Mouse (Mus musculus) cerebellum, postnatal 36 days (tissue): Measurements from ENCODE around the gene Sox10.

Source experiments
- DNase-seq, 2 experiments: peaks; one replicate each; pipeline ENCODE4 v3.0.0; 2021 to 2022; ENCODE audit warnings: mixed read lengths in 2 of 2

The Sox10 gene

GRCm38 (mm10) chr15:79165140-79165539, at the start of gene Sox10:
Sox10 (minus strand) TSS chr15:79165240.
- no peak for DNase-seq

- no peak for DNase-seq
Measured at GRCm38 (mm10) chr15:79213591-79213990, 48.6 kb upstream of the Sox10 start.

DNA sequence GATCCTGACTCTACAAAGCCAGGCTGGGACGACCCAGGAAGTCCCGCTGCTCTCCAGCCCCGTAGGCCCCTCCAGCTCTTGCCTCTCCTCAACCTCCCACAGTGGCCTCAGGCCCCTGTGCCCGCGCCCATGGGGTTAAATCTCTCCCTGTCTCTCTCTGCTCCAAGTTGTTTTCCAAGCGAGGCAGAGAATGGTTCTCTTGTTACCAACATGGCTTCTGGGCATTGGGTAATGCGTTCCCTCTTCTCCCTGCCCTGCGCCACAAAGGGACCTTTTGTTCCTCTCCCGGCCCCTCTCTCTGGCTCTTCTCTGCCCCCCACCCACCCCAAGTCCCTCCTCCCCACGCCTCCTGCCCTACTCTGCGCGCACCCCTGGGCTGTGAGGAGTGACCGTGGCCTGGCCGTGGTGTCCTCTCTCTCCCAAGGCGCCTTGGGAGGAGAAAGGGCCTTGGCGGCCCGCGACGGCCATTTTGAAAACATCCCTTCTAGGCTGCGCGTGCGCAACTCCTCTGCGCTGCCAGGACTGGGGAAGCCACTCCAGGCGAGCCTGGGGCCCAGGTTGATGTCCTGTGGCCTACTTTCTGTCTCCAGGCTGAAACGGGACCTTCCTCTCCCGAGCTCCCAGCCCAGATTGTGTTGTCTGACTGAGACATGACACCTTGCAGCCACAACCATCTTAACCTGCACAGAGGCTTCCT, 47.9 kb upstream of the Sox10 start:
- DNase-seq, result no peak

- DNase-seq, result no peak
Measured at GRCm38 (mm10) chr15:79210357-79210756, 45.3 kb upstream of the Sox10 start.

DNA sequence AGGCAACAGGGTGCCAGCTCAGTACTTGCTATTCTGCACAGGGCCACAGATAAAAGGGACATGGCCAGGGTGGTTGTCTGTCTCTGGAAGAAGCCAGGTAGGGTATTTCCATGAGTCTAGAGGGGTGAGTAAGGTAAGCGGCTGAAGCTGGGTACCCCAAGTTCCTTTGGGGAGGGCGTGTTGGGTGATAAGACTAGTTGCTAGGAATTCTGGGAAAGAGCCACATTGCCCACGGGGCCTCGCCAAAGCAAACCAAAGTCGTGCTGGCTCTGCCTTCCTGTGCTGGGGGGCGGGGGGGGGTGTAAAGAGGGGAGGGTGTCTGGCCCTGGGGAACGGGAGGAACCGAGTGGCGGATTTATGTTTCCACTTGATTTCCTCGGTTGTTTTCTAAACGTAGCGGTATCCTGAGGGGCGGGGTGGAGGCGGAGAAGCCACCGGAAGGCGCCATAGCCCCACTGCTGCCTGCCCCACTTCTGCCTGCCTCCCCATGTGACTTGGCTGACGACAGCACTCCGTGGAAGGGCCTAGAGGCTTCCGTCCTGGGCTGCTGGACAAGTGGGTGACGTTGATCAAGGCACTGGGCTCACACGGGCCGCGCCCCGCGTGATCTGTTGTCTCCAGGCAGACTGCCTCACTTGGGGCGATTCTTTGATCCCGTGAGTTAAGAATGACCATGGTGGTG, 43.9 kb upstream of the Sox10 start:
- no peak for DNase-seq

- no peak for DNase-seq
Measured at GRCm38 (mm10) chr15:79208211-79208610, 43.2 kb upstream of the Sox10 start.

DNA sequence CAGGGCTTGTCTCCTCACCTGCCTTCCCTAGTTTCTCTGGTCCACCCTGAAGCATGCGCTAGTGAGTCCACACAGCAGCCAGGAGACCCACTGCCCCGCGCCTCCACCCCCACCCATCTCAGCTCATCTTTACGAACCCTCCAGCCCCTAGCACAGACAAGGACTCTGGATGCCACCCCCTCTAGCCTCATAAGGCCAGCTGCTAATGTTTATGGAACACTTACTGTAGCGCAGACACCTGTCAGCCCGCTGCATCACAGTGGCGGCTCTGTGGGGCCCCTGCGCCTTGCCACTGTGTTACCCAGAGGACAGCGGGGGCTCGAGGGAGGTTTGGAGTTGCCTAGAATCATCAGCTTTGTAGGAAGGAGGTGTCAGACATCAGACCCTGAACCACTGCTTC, 37.5 kb upstream of the Sox10 start:
- DNase-seq, result no peak

DNA sequence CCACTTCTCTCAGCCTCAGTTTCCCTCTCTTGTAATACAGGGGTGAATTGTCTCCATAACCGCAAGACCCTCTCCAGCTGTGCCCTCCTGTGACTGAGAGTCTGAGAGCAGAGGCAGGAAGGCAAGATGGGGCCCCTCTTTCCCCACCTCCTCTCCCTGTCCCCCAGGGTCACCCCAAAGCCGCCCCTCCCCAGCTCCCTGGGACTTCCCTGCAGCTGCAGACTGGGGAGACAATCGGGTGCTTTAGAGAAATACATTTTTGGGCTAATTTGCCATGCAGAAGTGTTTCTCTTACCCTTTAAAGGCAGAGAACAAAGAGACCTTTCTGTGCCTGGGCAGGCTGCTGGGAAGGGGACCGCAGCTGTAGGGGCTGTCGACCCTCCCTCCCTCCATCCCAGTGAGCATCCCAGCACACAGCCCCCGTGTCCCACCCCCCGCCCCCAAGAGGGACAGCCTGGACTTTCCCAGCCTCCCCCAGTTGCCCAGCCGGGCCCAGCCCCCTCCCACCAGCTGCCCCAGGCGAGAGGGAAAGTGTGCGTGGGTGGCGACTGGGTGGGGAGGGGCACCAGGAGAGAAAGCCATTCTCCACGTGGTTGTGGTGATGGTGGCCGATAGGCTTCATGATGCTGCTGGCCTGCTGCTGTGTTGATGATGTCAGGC, 36.6 kb upstream of the Sox10 start:
- DNase-seq, result no peak

DNA sequence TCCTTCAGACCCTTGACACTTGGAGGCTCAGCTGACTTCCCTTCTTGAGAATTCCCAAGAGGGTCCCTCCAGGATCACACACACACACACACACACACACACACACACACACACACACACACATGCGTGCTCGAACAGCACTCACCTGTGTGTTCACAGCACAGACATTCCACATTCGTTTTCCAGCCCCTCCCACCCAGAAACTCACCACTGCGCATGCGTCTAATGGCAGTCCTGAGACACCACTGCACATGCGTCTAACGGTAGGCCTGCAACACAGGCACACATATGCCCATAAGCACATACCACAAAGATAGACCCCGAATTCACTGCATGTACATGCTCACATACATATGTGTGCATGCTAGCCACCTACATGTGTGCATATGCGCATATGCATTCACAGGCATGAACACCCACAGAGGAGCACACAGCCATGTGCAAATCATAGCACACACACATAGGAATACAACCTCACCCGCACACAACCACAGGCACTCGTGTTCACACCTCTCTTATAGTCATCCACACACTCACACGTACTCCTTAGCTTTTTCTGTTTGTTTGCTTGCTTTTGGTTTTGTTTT, 34.4 kb upstream of the Sox10 start:
- DNase-seq, result no peak

DNA sequence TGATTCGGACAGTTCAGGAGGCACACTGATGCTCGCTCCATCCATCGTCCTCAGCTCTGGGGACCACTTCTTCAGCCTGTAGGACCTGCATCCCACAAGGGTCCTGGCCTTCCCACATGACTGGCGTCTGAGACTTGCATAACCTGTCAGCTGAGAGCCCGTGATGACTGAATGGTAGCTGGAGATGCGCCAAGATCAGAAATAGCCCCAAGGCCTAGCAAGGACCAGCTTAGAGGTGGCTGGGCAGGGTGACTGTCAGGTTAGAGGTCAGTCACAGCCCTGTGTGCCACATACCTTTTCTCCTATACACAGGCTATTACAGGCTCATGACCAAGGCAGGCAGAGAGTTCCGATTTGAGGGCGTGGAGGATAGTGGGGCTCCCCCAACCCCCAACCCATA, 30.5 kb upstream of the Sox10 start:
- no peak for DNase-seq

DNA sequence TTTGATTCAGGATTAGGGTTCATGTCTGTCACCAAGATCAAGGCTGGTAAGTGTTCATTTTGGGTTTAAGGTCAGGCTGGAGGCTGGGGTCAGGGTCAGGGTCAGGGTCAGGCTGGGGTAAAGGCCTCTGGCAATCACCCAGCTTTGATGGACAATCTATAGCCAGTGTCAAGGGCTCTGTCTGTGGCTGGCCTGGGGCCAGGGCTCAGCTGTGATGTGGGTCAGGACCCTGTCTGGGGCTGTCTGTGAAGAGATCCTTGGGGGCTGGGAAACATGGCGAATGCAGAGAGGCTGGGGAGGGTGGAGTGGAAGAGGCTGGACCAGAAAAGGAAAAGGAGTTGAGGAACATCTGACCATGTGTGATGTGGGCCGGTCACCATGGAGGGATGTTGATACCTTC, 29.9 kb upstream of the Sox10 start:
- no peak for DNase-seq

DNA sequence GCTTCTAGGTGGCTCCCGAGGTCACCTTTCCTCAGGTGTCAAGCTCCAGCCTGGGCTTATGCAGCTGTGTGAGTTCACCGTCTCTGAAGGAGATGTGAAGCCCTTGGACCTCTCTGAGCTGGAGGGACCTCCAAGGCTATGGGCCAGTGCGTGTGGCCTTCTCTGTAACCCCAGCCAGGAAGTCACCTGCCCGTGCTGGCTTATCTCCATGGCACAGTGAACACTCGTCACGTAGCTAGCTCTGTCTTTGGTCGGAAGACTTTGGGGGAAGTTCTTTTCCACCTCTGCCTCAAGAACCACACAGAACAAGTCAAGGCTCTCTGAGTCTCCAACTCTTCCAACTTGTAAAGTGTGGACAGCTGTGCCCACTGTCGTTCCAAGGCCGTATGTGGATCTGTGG, 29.0 kb upstream of the Sox10 start:
- no peak for DNase-seq

DNA sequence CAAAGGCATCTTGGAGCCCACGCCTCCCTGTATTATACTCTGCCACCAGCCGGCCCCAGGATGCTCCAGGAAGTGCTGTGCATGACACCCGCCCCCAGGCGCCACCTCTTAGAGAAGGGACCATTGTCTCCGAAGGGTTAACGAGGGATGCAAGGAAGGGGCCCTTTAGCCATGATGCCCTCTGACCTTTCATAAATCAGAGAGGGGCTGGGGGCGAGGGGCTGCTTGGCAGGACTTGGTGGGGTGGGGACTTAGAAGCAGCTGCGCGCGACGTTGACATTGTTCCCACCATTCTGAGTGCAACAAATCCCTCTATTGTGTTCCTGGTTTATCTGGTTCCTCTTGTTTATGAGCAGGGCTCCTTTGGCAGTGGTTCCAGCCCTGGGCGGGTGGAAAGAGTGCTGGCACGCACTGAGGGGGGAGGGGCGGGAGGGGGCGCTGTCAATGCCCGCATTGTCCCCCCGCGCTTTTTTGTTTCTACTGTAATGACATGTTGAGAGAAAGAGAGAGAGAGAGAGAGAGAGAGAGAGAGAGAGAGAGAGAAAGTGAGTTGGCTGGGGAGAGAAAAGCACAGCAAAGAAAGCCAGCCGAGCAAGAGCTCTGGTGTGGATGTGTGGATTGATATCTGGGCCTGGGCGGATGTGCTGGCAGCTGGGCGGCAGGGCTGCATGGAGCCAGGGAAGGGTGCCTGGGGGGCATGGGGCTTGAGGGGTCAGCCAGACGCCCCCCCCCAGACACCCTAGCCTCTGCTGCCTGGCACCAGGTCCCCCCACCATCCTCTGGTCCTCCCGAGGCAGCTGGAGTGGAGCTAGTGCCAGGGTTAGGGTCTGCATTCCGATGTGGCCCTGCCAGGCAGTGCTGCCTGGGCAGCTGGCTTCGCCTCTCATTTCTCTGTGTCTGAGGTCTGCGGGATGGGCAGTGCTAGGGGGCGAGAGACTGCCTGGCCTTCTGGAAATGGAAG, 28.1 kb upstream of the Sox10 start:
- DNase-seq, result no peak

DNA sequence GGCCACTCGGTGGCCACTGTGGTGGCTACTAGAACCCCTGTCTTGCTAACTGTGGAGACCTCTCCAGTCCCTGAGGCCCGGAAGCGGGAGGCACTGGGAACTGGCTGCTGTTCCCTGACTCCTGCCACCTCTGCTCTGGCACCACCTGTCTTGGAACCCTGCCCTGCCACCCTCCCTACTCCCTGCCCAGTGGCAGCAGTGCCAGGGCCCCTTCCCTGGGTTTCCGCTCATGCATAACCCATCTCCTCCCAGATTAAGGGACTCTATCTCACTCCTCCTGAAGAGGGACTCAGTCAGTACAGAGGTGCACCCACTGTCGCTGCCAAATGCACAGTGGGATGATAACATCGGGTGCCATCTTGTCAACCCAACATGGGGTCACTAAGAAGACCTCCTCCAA, 27.4 kb upstream of the Sox10 start:
- no peak for DNase-seq

- DNase-seq, result no peak
Measured at GRCm38 (mm10) chr15:79191426-79191825, 26.4 kb upstream of the Sox10 start.

DNA sequence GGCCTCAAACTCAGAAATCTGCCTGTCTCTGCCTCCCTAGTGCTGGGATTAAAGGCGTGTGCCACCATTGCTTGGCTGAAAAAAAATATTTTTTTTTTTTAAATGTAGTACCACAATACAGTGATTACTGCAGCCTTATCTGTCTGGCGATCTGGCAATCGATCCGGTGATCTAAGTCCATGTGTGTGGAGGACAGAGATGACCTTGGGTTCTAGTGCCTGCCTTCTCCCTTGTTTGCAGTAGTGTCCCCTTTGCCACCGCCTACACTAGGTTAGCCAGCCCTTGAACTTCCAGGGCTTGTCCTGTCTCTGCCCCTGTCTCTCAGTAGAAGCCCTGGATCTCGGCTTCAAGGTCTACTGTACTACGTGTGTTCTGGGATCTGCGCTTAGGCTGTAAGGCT, 22.8 kb upstream of the Sox10 start:
- no peak for DNase-seq

DNA sequence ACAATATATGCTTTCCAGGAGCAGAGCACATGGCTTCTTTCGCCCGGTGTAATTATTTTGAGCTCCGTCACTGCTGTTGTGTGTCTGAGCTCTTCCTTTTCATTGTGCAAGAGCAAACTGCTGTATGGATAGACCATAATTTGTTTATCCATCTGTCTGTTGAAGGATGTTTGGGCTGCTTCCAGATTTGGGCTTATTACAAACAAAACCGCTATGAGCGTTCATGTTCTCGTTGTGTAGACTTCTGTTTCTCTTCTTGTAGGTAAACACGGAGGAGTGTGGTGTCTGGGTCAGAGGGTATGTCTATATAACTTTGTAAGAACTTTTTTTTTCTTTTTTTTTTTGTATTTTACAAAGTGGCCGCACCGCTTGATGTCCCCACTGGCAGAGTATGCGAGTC, 20.2 kb upstream of the Sox10 start:
- no peak for DNase-seq

DNA sequence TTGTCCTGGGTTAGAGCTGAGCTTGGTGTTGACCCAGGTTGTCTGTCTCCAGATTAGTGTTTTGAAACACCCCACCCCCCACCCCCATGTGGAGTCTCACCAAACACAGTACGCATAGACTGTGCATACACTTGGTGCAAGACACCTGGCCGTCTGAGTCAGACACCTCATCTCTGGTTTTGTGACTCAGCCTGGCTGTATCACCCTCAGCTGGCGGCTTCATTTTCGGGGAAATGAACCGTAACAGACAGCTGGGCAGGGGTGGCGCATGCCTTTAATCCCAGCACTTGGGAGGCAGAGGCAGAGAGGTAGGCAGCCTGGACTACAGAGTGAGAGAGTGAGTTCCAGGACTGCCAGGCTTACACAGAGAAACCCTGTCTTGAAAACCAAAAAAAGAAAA, 11.9 kb upstream of the Sox10 start:
- DNase-seq, result no peak

- DNase-seq, result no peak
Measured at GRCm38 (mm10) chr15:79166712-79167111, 1.7 kb upstream of the Sox10 start.

- no peak for DNase-seq
Measured at GRCm38 (mm10) chr15:79164251-79164650, 789 bp downstream of the Sox10 start.

- no peak for DNase-seq
Measured at GRCm38 (mm10) chr15:79162822-79163221, 2.2 kb downstream of the Sox10 start.

DNA sequence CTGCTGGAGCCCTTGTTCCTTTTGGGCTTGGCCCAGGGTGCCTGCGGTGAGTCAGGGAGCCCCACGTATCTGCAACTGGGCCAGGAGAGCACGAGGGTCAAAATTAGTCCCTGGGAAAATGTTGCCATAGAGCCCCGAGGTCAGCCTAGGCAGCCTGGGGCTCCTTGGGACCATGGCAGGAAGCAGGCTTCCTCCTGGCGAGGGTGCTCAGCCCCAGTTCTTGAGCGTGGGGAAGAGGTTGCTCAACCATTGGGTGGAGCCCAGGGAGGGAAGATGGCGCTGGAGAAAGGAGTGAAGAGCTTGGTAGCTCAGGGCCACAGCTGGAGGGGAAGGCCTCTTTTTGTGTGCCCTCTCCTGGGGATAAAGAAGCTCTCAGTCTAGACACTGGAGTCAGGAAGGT, 2.7 kb downstream of the Sox10 start:
- DNase-seq, result no peak

- no peak for DNase-seq
Measured at GRCm38 (mm10) chr15:79155572-79155971, 9.5 kb downstream of the Sox10 start.
